Mouse (Mus musculus) stomach, postnatal 0 days (tissue): Measurements from ENCODE around the gene Alkbh2.

Experiments used
- CTCF ChIP-seq: IDR thresholded peaks from 2 replicates; pipeline ENCODE4 v1.5.1; 2016; ENCODE audit warnings: antibody characterized with exemption, low read depth, mild to moderate bottlenecking, moderate library complexity
- EP300 ChIP-seq: optimal IDR thresholded peaks from 2 replicates; pipeline ENCODE3; 2016; ENCODE audit warnings: antibody characterized with exemption

DNA sequence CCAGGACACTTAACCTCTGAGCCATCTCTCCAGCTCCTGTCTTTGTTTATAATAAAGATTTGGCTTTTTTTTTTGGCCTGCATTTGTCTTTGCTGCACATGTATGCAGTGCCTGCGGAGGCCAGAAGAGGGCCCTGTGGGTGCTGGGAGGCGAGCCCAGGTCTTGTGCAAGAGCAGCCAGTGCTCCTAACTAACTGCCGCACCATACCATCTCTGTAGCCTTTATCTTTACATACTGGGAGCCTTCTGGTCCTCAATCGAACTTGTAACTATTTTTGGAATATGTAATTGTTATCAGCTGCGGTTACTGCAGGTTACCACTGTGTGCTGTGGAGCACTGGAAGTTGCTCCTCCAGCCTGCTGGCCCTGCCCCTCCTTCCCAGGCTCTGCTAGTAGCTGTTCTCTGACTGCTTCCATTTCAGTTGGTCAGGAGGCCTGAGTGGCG, 6.1 kb upstream of the Alkbh2 start:
- TF ChIP-seq CTCF, result peak; percentile 81
- TF ChIP-seq EP300, result no peak
